Mouse (Mus musculus): ENCODE data around the gene Slc25a33. TPM values are rescaled to one million over a fixed set of nuclear protein-coding genes. Genes with fewer than 3 reads are reported as not detected.

Slc25a33 gene
- polyA plus RNA-seq, 1 experiment from 2014 or later, result 5.1 TPM

GRCm38 (mm10) chr4:149723855-149724731 is 50.0 kb downstream of the Slc25a33 start:
- Histone ChIP-seq H3K4me2 (no peak overlapping the region), H3K4me3 (no peak overlapping the region), H3K9me3 (replicated peaks) (no peaks in the 10 kb centered on the region), H3K27me3 (no peaks in the 10 kb centered on the region), H3K9ac (no peak overlapping the region), H3K27ac (peak overlapping the region; percentile 38), H3K36me3 (peaks cover 61% of the 10 kb centered on the region), H3K4me1 (replicated peaks) (peaks cover 19% of the 10 kb centered on the region)
- WGBS, result 71% methylated on average over 17 of the region's 17 CpGs
- ATAC-seq (replicated peaks; ENCODE audit: insufficient number of reproducible peaks, insufficient read depth, low FRiP score, low read depth), result peak; percentile 53

GRCm38 (mm10) chr4:149723021-149723390 is 51.1 kb downstream of the Slc25a33 start:
- Histone ChIP-seq H3K9ac (no peak overlapping the region), H3K4me2 (no peak overlapping the region), H3K4me3 (no peak overlapping the region), H3K27ac (no peak overlapping the region), H3K27me3 (no peaks in the 10 kb centered on the region), H3K9me3 (replicated peaks) (no peaks in the 10 kb centered on the region), H3K36me3 (peaks cover 64% of the 10 kb centered on the region), H3K4me1 (replicated peaks) (peaks cover 17% of the 10 kb centered on the region)
- 94% methylated on average over 12 of the region's 12 CpGs for WGBS
- ATAC-seq (replicated peaks; ENCODE audit: insufficient number of reproducible peaks, insufficient read depth, low FRiP score, low read depth), result no peak

GRCm38 (mm10) chr4:149722104-149723020 is 51.7 kb downstream of the Slc25a33 start:
- Histone ChIP-seq H3K27me3 (no peaks in the 10 kb centered on the region), H3K4me3 (no peak overlapping the region), H3K9ac (no peak overlapping the region), H3K9me3 (replicated peaks) (no peaks in the 10 kb centered on the region), H3K4me2 (no peak overlapping the region), H3K4me1 (replicated peaks) (peaks cover 17% of the 10 kb centered on the region), H3K27ac (no peak overlapping the region), H3K36me3 (peaks cover 64% of the 10 kb centered on the region)
- no peak for ATAC-seq (replicated peaks; ENCODE audit: insufficient number of reproducible peaks, insufficient read depth, low FRiP score, low read depth)
- 88% methylated on average over 24 of the region's 24 CpGs for WGBS

- H3K4me1 ChIP-seq (replicated peaks), result peaks cover 17% of the 10 kb centered on the region
- no peaks in the 10 kb centered on the region for H3K27me3 ChIP-seq
- no peak overlapping the region for H3K9ac ChIP-seq
- no peak overlapping the region for H3K4me3 ChIP-seq
- H3K27ac ChIP-seq, result no peak overlapping the region
- peaks cover 64% of the 10 kb centered on the region for H3K36me3 ChIP-seq
- no peak overlapping the region for H3K4me2 ChIP-seq
- 62% methylated on average over 8 of the region's 8 CpGs for WGBS
- no peak for ATAC-seq (replicated peaks; ENCODE audit: insufficient number of reproducible peaks, insufficient read depth, low FRiP score, low read depth)
- H3K9me3 ChIP-seq (replicated peaks), result no peaks in the 10 kb centered on the region
These were observed 52.9 kb downstream of the Slc25a33 start for GRCm38 (mm10) chr4:149721163-149721562.

- H3K4me2 ChIP-seq, result no peak overlapping the region
- H3K9me3 ChIP-seq (replicated peaks), result no peaks in the 10 kb centered on the region
- no peaks in the 10 kb centered on the region for H3K27me3 ChIP-seq
- no peak overlapping the region for H3K27ac ChIP-seq
- H3K9ac ChIP-seq, result no peak overlapping the region
- 74% methylated on average over 6 of the region's 6 CpGs for WGBS
- peaks cover 8% of the 10 kb centered on the region for H3K4me1 ChIP-seq (replicated peaks)
- H3K36me3 ChIP-seq, result peaks cover 63% of the 10 kb centered on the region
- no peak for ATAC-seq (replicated peaks; ENCODE audit: insufficient number of reproducible peaks, insufficient read depth, low FRiP score, low read depth)
- H3K4me3 ChIP-seq, result no peak overlapping the region
These were observed 54.4 kb downstream of the Slc25a33 start for GRCm38 (mm10) chr4:149719686-149720085.

- no peak overlapping the region for H3K27ac ChIP-seq
- H3K4me1 ChIP-seq (replicated peaks), result no peaks in the 10 kb centered on the region; the same call in 1 of the 2 replicates
- no peak overlapping the region for H3K9ac ChIP-seq
- no peaks in the 10 kb centered on the region for H3K27me3 ChIP-seq
- no peaks in the 10 kb centered on the region for H3K9me3 ChIP-seq (replicated peaks)
- no peak for ATAC-seq (replicated peaks; ENCODE audit: insufficient number of reproducible peaks, insufficient read depth, low FRiP score, low read depth)
- H3K4me2 ChIP-seq, result no peak overlapping the region
- H3K4me3 ChIP-seq, result no peak overlapping the region
- 75% methylated on average over 3 of the region's 3 CpGs for WGBS
- peaks cover 45% of the 10 kb centered on the region for H3K36me3 ChIP-seq
These were observed 59.5 kb downstream of the Slc25a33 start for GRCm38 (mm10) chr4:149714542-149714941.

GRCm38 (mm10) chr4:149711955-149712354 is 62.1 kb downstream of the Slc25a33 start:
- no peak overlapping the region for H3K4me2 ChIP-seq
- H3K4me1 ChIP-seq (replicated peaks), result no peaks in the 10 kb centered on the region; the same call in 1 of the 2 replicates
- peaks cover 20% of the 10 kb centered on the region; the same call in 1 of the 2 replicates for H3K36me3 ChIP-seq
- no peak overlapping the region for H3K27ac ChIP-seq
- no peaks in the 10 kb centered on the region for H3K9me3 ChIP-seq (replicated peaks)
- WGBS, result 29% methylated on average over 7 of the region's 7 CpGs
- no peak overlapping the region for H3K4me3 ChIP-seq
- ATAC-seq (replicated peaks; ENCODE audit: insufficient number of reproducible peaks, insufficient read depth, low FRiP score, low read depth), result 0 out of 2 replicates have a peak, but pooled peaks have one; percentile 8
- no peak overlapping the region for H3K9ac ChIP-seq
- H3K27me3 ChIP-seq, result no peaks in the 10 kb centered on the region

- Histone ChIP-seq H3K4me2 (no peak overlapping the region), H3K27ac (no peak overlapping the region), H3K27me3 (no peaks in the 10 kb centered on the region), H3K9me3 (replicated peaks) (no peaks in the 10 kb centered on the region), H3K36me3 (peaks cover 16% of the 10 kb centered on the region; the same call in 1 of the 2 replicates), H3K4me1 (replicated peaks) (no peaks in the 10 kb centered on the region; the same call in 1 of the 2 replicates), H3K9ac (no peak overlapping the region), H3K4me3 (no peak overlapping the region)
- WGBS, result 80% methylated on average over 5 of the region's 5 CpGs
- ATAC-seq (replicated peaks; ENCODE audit: insufficient number of reproducible peaks, insufficient read depth, low FRiP score, low read depth), result no peak
These were observed 62.6 kb downstream of the Slc25a33 start for GRCm38 (mm10) chr4:149711485-149711884.

GRCm38 (mm10) chr4:149710510-149710909 is 63.6 kb downstream of the Slc25a33 start:
- Histone ChIP-seq H3K27me3 (no peaks in the 10 kb centered on the region), H3K36me3 (peaks cover 6% of the 10 kb centered on the region; the same call in 1 of the 2 replicates), H3K4me2 (no peak overlapping the region), H3K4me1 (replicated peaks) (no peaks in the 10 kb centered on the region; the same call in 1 of the 2 replicates), H3K27ac (no peak overlapping the region), H3K4me3 (no peak overlapping the region), H3K9ac (no peak overlapping the region), H3K9me3 (replicated peaks) (no peaks in the 10 kb centered on the region)
- WGBS, result 14% methylated on average over 5 of the region's 5 CpGs
- peak; percentile 69 for ATAC-seq (replicated peaks; ENCODE audit: insufficient number of reproducible peaks, insufficient read depth, low FRiP score, low read depth)

GRCm38 (mm10) chr4:149705941-149706340 is 68.1 kb downstream of the Slc25a33 start:
- Histone ChIP-seq H3K4me3 (no peak overlapping the region), H3K27ac (no peak overlapping the region), H3K36me3 (no peaks in the 10 kb centered on the region), H3K9me3 (replicated peaks) (no peaks in the 10 kb centered on the region), H3K9ac (no peak overlapping the region), H3K4me2 (no peak overlapping the region), H3K4me1 (replicated peaks) (peaks cover 8% of the 10 kb centered on the region), H3K27me3 (no peaks in the 10 kb centered on the region)
- no peak for ATAC-seq (replicated peaks; ENCODE audit: insufficient number of reproducible peaks, insufficient read depth, low FRiP score, low read depth)
- WGBS, result 89% methylated on average over 8 of the region's 8 CpGs

GRCm38 (mm10) chr4:149705298-149705697 is 68.8 kb downstream of the Slc25a33 start:
- Histone ChIP-seq H3K4me3 (no peak overlapping the region), H3K27me3 (no peaks in the 10 kb centered on the region), H3K9me3 (replicated peaks) (no peaks in the 10 kb centered on the region), H3K9ac (no peak overlapping the region), H3K4me1 (replicated peaks) (peaks cover 8% of the 10 kb centered on the region), H3K27ac (no peak overlapping the region), H3K36me3 (no peaks in the 10 kb centered on the region), H3K4me2 (no peak overlapping the region)
- no peak for ATAC-seq (replicated peaks; ENCODE audit: insufficient number of reproducible peaks, insufficient read depth, low FRiP score, low read depth)
- 54% methylated on average over 7 of the region's 7 CpGs for WGBS

All from heart, embryonic 15.5 days (tissue).